Mouse (Mus musculus) MEL (cell line): ENCODE results near the gene Frmd4b.

Experiments used
- CTCF ChIP-seq, 3 experiments: IDR thresholded peaks in 2 of 3; conservative IDR thresholded peaks in 1 of 3; 2 replicates each; pipeline ENCODE4 v1.5.1; 2011 to 2012; ENCODE audit warnings: low read length in 3 of 3, low read depth in 2 of 3, mild to moderate bottlenecking in 2 of 3, improper control_type of control experiment in 1 of 3, inconsistent platforms in 1 of 3, mixed read lengths in 1 of 3, moderate library complexity in 1 of 3; ENCODE audit not compliant: control insufficient read depth in 1 of 3, insufficient read depth in 1 of 3, poor library complexity in 1 of 3, severe bottlenecking in 1 of 3
- E2F4 ChIP-seq: IDR thresholded peaks from 2 replicates; pipeline ENCODE4 v1.6.1; 2011; ENCODE audit warnings: low read depth, low read length, improper control_type of control experiment, borderline replicate concordance
- GATA1 ChIP-seq: IDR thresholded peaks from 2 replicates; pipeline ENCODE4 v1.6.1; 2011; ENCODE audit warnings: low read depth, low read length, improper control_type of control experiment
- KAT2A ChIP-seq: conservative IDR thresholded peaks from 2 replicates; pipeline ENCODE4 v1.6.1; 2012; ENCODE audit warnings: low read depth, low read length, improper control_type of control experiment, inconsistent platforms
- MAFK ChIP-seq: IDR thresholded peaks from 2 replicates; pipeline ENCODE4 v1.6.1; 2011; ENCODE audit warnings: low read depth, mild to moderate bottlenecking, low read length, improper control_type of control experiment, borderline replicate concordance
- MEF2A ChIP-seq: IDR thresholded peaks from 2 replicates; pipeline ENCODE4 v1.6.1; 2014; ENCODE audit warnings: low read depth, mild to moderate bottlenecking, inconsistent platforms, low read length, improper control_type of control experiment; ENCODE audit not compliant: poor library complexity, insufficient replicate concordance, severe bottlenecking; ENCODE audit errors: extremely low read depth
- POLR2A ChIP-seq, 2 experiments: IDR thresholded peaks; 2 replicates each; pipeline ENCODE4 v1.6.1; 2011 to 2012; ENCODE audit warnings: low read length in 2 of 2, mild to moderate bottlenecking in 2 of 2, control low read depth in 1 of 2, improper control_type of control experiment in 1 of 2, low read depth in 1 of 2, moderate library complexity in 1 of 2; ENCODE audit not compliant: control insufficient read depth in 1 of 2, insufficient read depth in 1 of 2, poor library complexity in 1 of 2
- TAL1 ChIP-seq: IDR thresholded peaks from 2 replicates; pipeline ENCODE4 v1.6.1; 2012; ENCODE audit warnings: mild to moderate bottlenecking, inconsistent platforms, low read length, moderate library complexity, mixed read lengths
- TBP ChIP-seq: IDR thresholded peaks from 2 replicates; pipeline ENCODE4 v1.8.0; 2011; ENCODE audit warnings: low read depth, low read length, improper control_type of control experiment
- USF1 ChIP-seq: IDR thresholded peaks from 2 replicates; pipeline ENCODE4 v1.6.1; 2014; ENCODE audit warnings: low read depth, mild to moderate bottlenecking, inconsistent platforms, low read length, improper control_type of control experiment, moderate library complexity
- ZC3H11A ChIP-seq: IDR thresholded peaks from 2 replicates; pipeline ENCODE4 v1.6.1; 2012; ENCODE audit warnings: low read depth, mild to moderate bottlenecking, inconsistent platforms, low read length, improper control_type of control experiment

- TF ChIP-seq KAT2A: no peak
- no peak for TF ChIP-seq POLR2A (IDR thresholded peaks at IDR 0.05; ENCODE audit: control insufficient read depth in 1 of 2, insufficient read depth in 1 of 2, low read depth in 1 of 2, low read length in 2 of 2, poor library complexity in 1 of 2)
- no peak for TF ChIP-seq E2F4
- no peak for TF ChIP-seq TAL1
- TF ChIP-seq USF1: no peak
- TF ChIP-seq MAFK: no peak
- no peak for TF ChIP-seq CTCF (IDR thresholded peaks at IDR 0.05 in 2 of 3, conservative IDR thresholded peaks at IDR 0.05 in 1 of 3; ENCODE audit: control insufficient read depth in 1 of 3, insufficient read depth in 1 of 3, low read depth in 2 of 3, low read length in 3 of 3, poor library complexity in 1 of 3, severe bottlenecking in 1 of 3)
- no peak for TF ChIP-seq TBP
- TF ChIP-seq GATA1: no peak
- no peak for TF ChIP-seq ZC3H11A
- TF ChIP-seq MEF2A: no peak
Measured at GRCm38 (mm10) chr6:97295416-97295815, 321.9 kb downstream of the Frmd4b start.
